Mouse (Mus musculus): ENCODE measurements around the gene Extl1.

- TF ChIP-seq GATA1 (IDR thresholded peaks at IDR 0.05; ENCODE audit: borderline replicate concordance, low read length) = no peak
- no peak for TF ChIP-seq FLI1 (IDR thresholded peaks at IDR 0.05; ENCODE audit: low read length)
These were observed 13.5 kb upstream of the Extl1 start for GRCm38 (mm10) chr4:134397121-134397520.

Measured in megakaryocyte, embryonic 14.5 days (primary cell).